Comparison of ENCODE assay signal across 20 mouse cellular contexts in genomic region chr16:94401636-94402035, GRCm38 (mm10). TPM values are rescaled to one million over a fixed set of nuclear protein-coding genes. Genes with fewer than 3 reads are reported as not detected.
DNase-seq lines count a peak whose midpoint lies in the region; ATAC-seq and TF ChIP-seq lines count a peak whose summit lies in the region.
"Had no signal": no experiment of that assay in that cellular context is flagged by ENCODE, and none has a peak within 500 bp of the region (broad histone marks: within the 10 kb centered on the region; RNA-seq: fewer than 3 reads in every experiment).

No protein-coding gene starts in this region.

- no peak for TF ChIP-seq CTCF in gastrocnemius, adult 2 months (IDR thresholded peaks at IDR 0.05)
- no peak for TF ChIP-seq CTCF in stomach, postnatal 0 days (IDR thresholded peaks at IDR 0.05; ENCODE audit: low read depth)

- no peak overlapping the region for H3K9ac ChIP-seq in neural tube, embryonic 13.5 days
- H3K9ac ChIP-seq in neural tube, embryonic 15.5 days (replicated peaks) = no peak overlapping the region
- H3K9ac ChIP-seq in stomach, postnatal 0 days (ENCODE audit: low read length) = no peak overlapping the region
- H3K9ac ChIP-seq in hindbrain, embryonic 11.5 days (ENCODE audit: low read depth, low read length) = no peak overlapping the region
- H3K9ac ChIP-seq: embryonic facial prominence, embryonic 13.5 days; forebrain, embryonic 15.5 days; hindbrain, embryonic 13.5 days; limb, embryonic 13.5 days; liver, embryonic 13.5 days; lung, embryonic 14.5 days; stomach, embryonic 15.5 days had no signal

- peak overlapping the region; percentile 85 for H3K27ac ChIP-seq in gastrocnemius, adult 2 months
- H3K27ac ChIP-seq in neural tube, embryonic 13.5 days (replicated peaks) = no peak overlapping the region
- no peak overlapping the region for H3K27ac ChIP-seq in neural tube, embryonic 15.5 days (replicated peaks)
- no peak overlapping the region for H3K27ac ChIP-seq in stomach, postnatal 0 days (replicated peaks)
- no peak overlapping the region for H3K27ac ChIP-seq in hindbrain, embryonic 11.5 days (ENCODE audit: low read depth, low read length)
- H3K27ac ChIP-seq: embryonic facial prominence, embryonic 13.5 days; forebrain, embryonic 15.5 days; hindbrain, embryonic 13.5 days; layer of hippocampus, adult 2 months; limb, embryonic 13.5 days; liver, embryonic 13.5 days; stomach, embryonic 15.5 days had no signal

- ATAC-seq in neural tube, embryonic 13.5 days (ENCODE audit: low read depth) = 0 out of 2 replicates have a peak, but pooled peaks have one; percentile 29
- no peak for ATAC-seq in neural tube, embryonic 15.5 days (ENCODE audit: low FRiP score)
- ATAC-seq in stomach, postnatal 0 days (ENCODE audit: low FRiP score, low TSS enrichment) = no peak
- ATAC-seq in hindbrain, embryonic 11.5 days (ENCODE audit: low FRiP score) = no peak
- ATAC-seq: forebrain, embryonic 15.5 days had no signal

- H3K4me3 ChIP-seq in gastrocnemius, adult 2 months = no peak overlapping the region
- H3K4me3 ChIP-seq in neural tube, embryonic 13.5 days = no peak overlapping the region
- H3K4me3 ChIP-seq in neural tube, embryonic 15.5 days (replicated peaks) = no peak overlapping the region
- H3K4me3 ChIP-seq in stomach, postnatal 0 days (ENCODE audit: low read depth, low read length) = no peak overlapping the region
- H3K4me3 ChIP-seq in hindbrain, embryonic 11.5 days (ENCODE audit: low read depth, low read length) = no peak overlapping the region
- H3K4me3 ChIP-seq: embryonic facial prominence, embryonic 13.5 days; forebrain, embryonic 15.5 days; hindbrain, embryonic 13.5 days; layer of hippocampus, adult 2 months; limb, embryonic 13.5 days; liver, embryonic 13.5 days; stomach, embryonic 15.5 days had no signal

- no peaks in the 10 kb centered on the region for H3K27me3 ChIP-seq in neural tube, embryonic 13.5 days
- H3K27me3 ChIP-seq in neural tube, embryonic 15.5 days (replicated peaks) = no peaks in the 10 kb centered on the region
- H3K27me3 ChIP-seq in stomach, postnatal 0 days (ENCODE audit: control insufficient read depth, insufficient read depth, low read length) = no peaks in the 10 kb centered on the region
- no peaks in the 10 kb centered on the region for H3K27me3 ChIP-seq in hindbrain, embryonic 11.5 days (ENCODE audit: control insufficient read depth, insufficient read depth, low read length)
- H3K27me3 ChIP-seq: CH12.LX; embryonic facial prominence, embryonic 13.5 days; forebrain, embryonic 15.5 days; hindbrain, embryonic 13.5 days; limb, embryonic 13.5 days; liver, embryonic 13.5 days; stomach, embryonic 15.5 days had no signal

- H3K9me3 ChIP-seq in neural tube, embryonic 13.5 days = no peaks in the 10 kb centered on the region
- no peaks in the 10 kb centered on the region for H3K9me3 ChIP-seq in neural tube, embryonic 15.5 days (replicated peaks)
- no peaks in the 10 kb centered on the region for H3K9me3 ChIP-seq in stomach, postnatal 0 days (ENCODE audit: control insufficient read depth, low read length)
- no peaks in the 10 kb centered on the region for H3K9me3 ChIP-seq in hindbrain, embryonic 11.5 days (ENCODE audit: control insufficient read depth, low read length)
- H3K9me3 ChIP-seq: embryonic facial prominence, embryonic 13.5 days; forebrain, embryonic 15.5 days; hindbrain, embryonic 13.5 days; limb, embryonic 13.5 days; liver, embryonic 13.5 days; stomach, embryonic 15.5 days had no signal

- no peak overlapping the region for H3K4me2 ChIP-seq in neural tube, embryonic 13.5 days
- H3K4me2 ChIP-seq in neural tube, embryonic 15.5 days = no peak overlapping the region
- no peak overlapping the region for H3K4me2 ChIP-seq in stomach, postnatal 0 days (replicated peaks; ENCODE audit: low read depth)
- no peak overlapping the region for H3K4me2 ChIP-seq in hindbrain, embryonic 11.5 days (replicated peaks; ENCODE audit: low read depth, low read length)
- H3K4me2 ChIP-seq: embryonic facial prominence, embryonic 13.5 days; forebrain, embryonic 15.5 days; hindbrain, embryonic 13.5 days; limb, embryonic 13.5 days; liver, embryonic 13.5 days; lung, embryonic 14.5 days; stomach, embryonic 15.5 days had no signal

- H3K36me3 ChIP-seq in neural tube, embryonic 13.5 days = peaks cover 30% of the 10 kb centered on the region
- peaks cover 21% of the 10 kb centered on the region for H3K36me3 ChIP-seq in neural tube, embryonic 15.5 days
- H3K36me3 ChIP-seq in stomach, postnatal 0 days (ENCODE audit: control insufficient read depth, insufficient read depth, low read length) = no peaks in the 10 kb centered on the region
- no peaks in the 10 kb centered on the region for H3K36me3 ChIP-seq in hindbrain, embryonic 11.5 days (ENCODE audit: control insufficient read depth, insufficient read depth, low read length)
- H3K36me3 ChIP-seq: liver, embryonic 13.5 days; stomach, embryonic 15.5 days had no signal

- no peak for TF ChIP-seq EP300 in stomach, postnatal 0 days (optimal IDR thresholded peaks at IDR 0.05)

- intact Hi-C loops in gastrocnemius, adult 2 months (cut with DNase I) = no loop called here

- 40% methylated on average over 2 of the region's 2 CpGs for WGBS in neural tube, embryonic 13.5 days
- 34% methylated on average over 2 of the region's 2 CpGs for WGBS in neural tube, embryonic 15.5 days
- WGBS in stomach, postnatal 0 days = 26% methylated on average over 2 of the region's 2 CpGs
- 73% methylated on average over 2 of the region's 2 CpGs for WGBS in hindbrain, embryonic 11.5 days

- H3K4me1 ChIP-seq in neural tube, embryonic 13.5 days (replicated peaks) = peaks cover 16% of the 10 kb centered on the region; the same call in 1 of the 2 replicates
- H3K4me1 ChIP-seq in neural tube, embryonic 15.5 days = 0 out of 2 replicates have a peak, but pooled peaks cover 2% of the 10 kb centered on the region
- no peaks in the 10 kb centered on the region for H3K4me1 ChIP-seq in stomach, postnatal 0 days (replicated peaks; ENCODE audit: control insufficient read depth, insufficient read depth)
- H3K4me1 ChIP-seq in hindbrain, embryonic 11.5 days (replicated peaks; ENCODE audit: control insufficient read depth, insufficient read depth, low read length) = no peaks in the 10 kb centered on the region
- H3K4me1 ChIP-seq: stomach, embryonic 15.5 days had no signal

- peak; percentile 17 for DNase-seq in adrenal gland, adult 2 months
- no peak for DNase-seq in adrenal gland, adult 8-10 months
- DNase-seq in gastrocnemius, adult 2 months = peak; percentile 63
- DNase-seq in gastrocnemius, postnatal 4 days (ENCODE audit: low spot score in 2 of 2) = no peak
- peak; percentile 24 for DNase-seq in stomach, postnatal 0 days (ENCODE audit: low spot score)
- no peak for DNase-seq in hindbrain, embryonic 11.5 days (ENCODE audit: low spot score)
- DNase-seq: kidney, postnatal 14 days; layer of hippocampus, postnatal 36 days; liver, embryonic 13.5 days; thymus, adult 2 months had no signal

RNA-seq across cellular contexts. Expression of gene Pigp, which starts 30.0 kb away (rescaled TPM):
- total RNA-seq in adrenal gland, adult 2 months (2021) = 10 to 100 TPM; 87.0 to 94.7 TPM
- 42.1 and 47.7 TPM in 2 replicates for polyA plus RNA-seq in adrenal gland, adult 2 months (2012; rRNA removed)
- total RNA-seq in adrenal gland, adult 8-10 months (2022) = 100 to 1,000 TPM in 2 of 4 experiments, 10 to 100 TPM in 2; 80.9 to 101 (median 98.6) TPM
- total RNA-seq in gastrocnemius, adult 2 months (2021) = 100 to 1,000 TPM; 149 to 161 TPM
- total RNA-seq in gastrocnemius, postnatal 4 days (2021) = 100 to 1,000 TPM; 155 to 166 TPM
- polyA plus RNA-seq in neural tube, embryonic 13.5 days (2015; fragmentation: Nextera tagmentation; extraction: Ambion mirVana) = 144 TPM in 2 replicates
- polyA plus RNA-seq in neural tube, embryonic 15.5 days (2015; fragmentation: Nextera tagmentation; extraction: Ambion mirVana) = 119 and 129 TPM in 2 replicates
- 157 TPM in 2 replicates for polyA plus RNA-seq in stomach, postnatal 0 days (2015; fragmentation: Nextera tagmentation; extraction: Ambion mirVana)
- polyA plus RNA-seq in hindbrain, embryonic 11.5 days (2014; fragmentation: Nextera tagmentation; extraction: Ambion mirVana) = 77.0 and 90.9 TPM in 2 replicates

RNA-seq across cellular contexts. Expression of gene Ttc3, which starts 31.2 kb away (rescaled TPM):
- total RNA-seq in adrenal gland, adult 2 months (2021) = 10 to 100 TPM; 88.2 to 98.1 TPM
- 32.0 and 32.1 TPM in 2 replicates for polyA plus RNA-seq in adrenal gland, adult 2 months (2012; rRNA removed)
- 100 to 1,000 TPM in 3 of 4 experiments, 10 to 100 TPM in 1; 89.1 to 149 (median 120) TPM for total RNA-seq in adrenal gland, adult 8-10 months (2022)
- total RNA-seq in gastrocnemius, adult 2 months (2021) = 10 to 100 TPM; 54.4 to 55.3 TPM
- 100 to 1,000 TPM; 219 to 226 TPM for total RNA-seq in gastrocnemius, postnatal 4 days (2021)
- 749 and 805 TPM in 2 replicates for polyA plus RNA-seq in neural tube, embryonic 13.5 days (2015; fragmentation: Nextera tagmentation; extraction: Ambion mirVana)
- 804 and 915 TPM in 2 replicates for polyA plus RNA-seq in neural tube, embryonic 15.5 days (2015; fragmentation: Nextera tagmentation; extraction: Ambion mirVana)
- 58.0 and 60.3 TPM in 2 replicates for polyA plus RNA-seq in stomach, postnatal 0 days (2015; fragmentation: Nextera tagmentation; extraction: Ambion mirVana)
- polyA plus RNA-seq in hindbrain, embryonic 11.5 days (2014; fragmentation: Nextera tagmentation; extraction: Ambion mirVana) = 526 and 624 TPM in 2 replicates

Comparison
In these comparisons a context has a peak if more than half of its experiments do, and no peak if none do; other contexts are left out.
1. DNase-seq: peak in adrenal gland, adult 2 months (single experiment), gastrocnemius, adult 2 months (single experiment) and stomach, postnatal 0 days (single experiment); none in adrenal gland, adult 8-10 months (single experiment), gastrocnemius, postnatal 4 days (0 of 2) and hindbrain, embryonic 11.5 days (single experiment).